Mouse (Mus musculus) brown adipose tissue, adult 24 weeks (tissue): ENCODE results near the gene Nrros. TPM values are rescaled to one million over a fixed set of nuclear protein-coding genes. Genes with fewer than 3 reads are reported as not detected.
A peak's percentile ranks its signal among the peaks of the same experiment; 100 is the strongest.
"Not testable (repeated sequence)": the region's sequence is repeated elsewhere in the genome, so short reads cannot be mapped to it uniquely, and the experiment has no call there.

ENCODE experiments used
- H3K27ac ChIP-seq: fragments of 200-500 bp; replicated peaks from 2 replicates; pipeline ENCODE4 v1.5.1; 2012; ENCODE audit warnings: low read depth, mild to moderate bottlenecking, low read length
- H3K4me1 ChIP-seq: fragments of 200-500 bp; 2 replicates; pipeline ENCODE4 v1.6.1; 2012; ENCODE audit warnings: low read length, mixed read lengths; ENCODE audit not compliant: control insufficient read depth, insufficient read depth, insufficient read length
- H3K4me3 ChIP-seq: fragments of 200-500 bp; 2 replicates; pipeline ENCODE4 v1.5.1; 2012; ENCODE audit warnings: low read depth, mild to moderate bottlenecking, low read length, moderate library complexity; ENCODE audit not compliant: insufficient read depth
- polyA plus RNA-seq: library from polyadenylated mRNA; stranded (reverse); fragments of >200 nt; gene quantifications from 2 replicates; pipeline ENCODE4 v1.2.4, GENCODE M21; 2012; ENCODE audit not compliant: missing spikeins, insufficient read depth, insufficient read length

Gene Nrros
- polyA plus RNA-seq, 1 experiment = 3.3 TPM

GRCm38 (mm10) chr16:32114406-32114805, 51.0 kb downstream of the Nrros start:
- H3K4me3 ChIP-seq = no peak overlapping the region
- peaks cover 3% of the 10 kb centered on the region; the same call in 1 of the 2 replicates for H3K4me1 ChIP-seq
- H3K27ac ChIP-seq = peak overlapping the region; percentile 79

DNA sequence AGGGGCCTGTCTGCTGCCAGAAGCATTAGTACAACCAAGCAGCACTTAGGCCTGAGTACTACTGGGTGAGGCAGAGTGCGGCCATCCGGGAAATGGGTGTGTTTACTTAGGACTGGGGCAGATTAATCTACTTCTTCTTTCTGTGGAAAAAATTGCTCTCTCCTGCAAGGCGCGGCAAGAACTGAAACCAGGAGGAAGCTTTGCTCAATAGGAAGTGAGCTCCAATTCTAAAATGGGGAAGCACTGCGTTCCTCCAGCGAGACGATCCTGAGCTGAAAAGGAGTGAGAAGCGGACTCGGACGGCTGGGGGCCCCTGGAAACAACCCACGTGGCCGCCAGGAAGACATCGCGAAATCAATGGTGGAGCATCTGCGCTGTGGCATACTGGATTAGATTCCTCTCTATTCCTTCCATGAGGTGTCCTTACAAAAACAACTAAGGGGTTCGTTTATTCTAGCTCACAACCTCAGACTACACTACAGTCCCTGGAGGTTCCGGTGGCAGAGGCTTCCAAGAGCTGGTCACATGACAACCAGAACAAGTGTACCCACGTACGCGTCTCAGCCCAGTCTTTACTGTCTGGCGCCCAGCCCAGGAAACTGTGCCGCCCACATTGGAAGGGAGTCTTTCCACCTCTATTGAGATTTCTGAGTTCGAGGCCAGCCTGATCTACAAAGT, 51.7 kb downstream of the Nrros start:
- Histone ChIP-seq H3K27ac (peak overlapping the region; percentile 79), H3K4me1 (peaks cover 3% of the 10 kb centered on the region; the same call in 1 of the 2 replicates)

GRCm38 (mm10) chr16:32110951-32111699, 54.3 kb downstream of the Nrros start:
- Histone ChIP-seq H3K27ac (no peak overlapping the region), H3K4me1 (peaks cover 3% of the 10 kb centered on the region; the same call in 1 of the 2 replicates), H3K4me3 (no peak overlapping the region)

More for the DNA sequence above, 51.7 kb downstream of the Nrros start:
- peak overlapping the region; percentile 42 for H3K4me3 ChIP-seq

GRCm38 (mm10) chr16:32108578-32108977, 56.8 kb downstream of the Nrros start:
- H3K27ac ChIP-seq = no peak overlapping the region
- no peaks in the 10 kb centered on the region for H3K4me1 ChIP-seq
- H3K4me3 ChIP-seq = no peak overlapping the region

- H3K4me3 ChIP-seq = no peak overlapping the region
- no peak overlapping the region for H3K27ac ChIP-seq
- H3K4me1 ChIP-seq = no peaks in the 10 kb centered on the region
These were observed 57.2 kb downstream of the Nrros start for GRCm38 (mm10) chr16:32108170-32108569.

- Histone ChIP-seq H3K4me1 (no peaks in the 10 kb centered on the region), H3K27ac (no peak overlapping the region), H3K4me3 (no peak overlapping the region)
These were observed 57.9 kb downstream of the Nrros start for GRCm38 (mm10) chr16:32107342-32108045.

- Histone ChIP-seq H3K27ac (no peak overlapping the region), H3K4me3 (no peak overlapping the region), H3K4me1 (no peaks in the 10 kb centered on the region)
These were observed 59.7 kb downstream of the Nrros start for GRCm38 (mm10) chr16:32105698-32106097.

DNA sequence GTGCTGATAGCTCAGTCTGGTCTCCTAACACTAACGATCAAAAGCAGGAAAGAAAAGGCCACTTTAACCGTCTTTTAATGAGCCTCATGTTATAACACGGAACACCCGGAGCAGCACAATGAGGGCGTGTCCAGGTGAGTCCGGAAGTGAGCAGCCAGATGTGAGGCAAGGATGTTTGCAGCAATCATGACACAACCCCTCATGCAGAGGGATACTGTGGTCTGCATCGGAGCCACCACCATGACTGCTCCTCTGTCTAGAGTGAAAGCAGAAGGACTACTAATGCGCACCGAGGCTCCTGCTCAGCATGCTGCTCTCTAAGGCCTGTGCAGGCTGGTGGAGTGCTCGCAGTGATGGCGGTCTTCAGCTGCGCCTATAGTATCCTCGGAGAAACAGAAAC, 63.1 kb downstream of the Nrros start:
- no peaks in the 10 kb centered on the region for H3K4me1 ChIP-seq
- H3K27ac ChIP-seq = no peak overlapping the region
- H3K4me3 ChIP-seq = no peak overlapping the region

DNA sequence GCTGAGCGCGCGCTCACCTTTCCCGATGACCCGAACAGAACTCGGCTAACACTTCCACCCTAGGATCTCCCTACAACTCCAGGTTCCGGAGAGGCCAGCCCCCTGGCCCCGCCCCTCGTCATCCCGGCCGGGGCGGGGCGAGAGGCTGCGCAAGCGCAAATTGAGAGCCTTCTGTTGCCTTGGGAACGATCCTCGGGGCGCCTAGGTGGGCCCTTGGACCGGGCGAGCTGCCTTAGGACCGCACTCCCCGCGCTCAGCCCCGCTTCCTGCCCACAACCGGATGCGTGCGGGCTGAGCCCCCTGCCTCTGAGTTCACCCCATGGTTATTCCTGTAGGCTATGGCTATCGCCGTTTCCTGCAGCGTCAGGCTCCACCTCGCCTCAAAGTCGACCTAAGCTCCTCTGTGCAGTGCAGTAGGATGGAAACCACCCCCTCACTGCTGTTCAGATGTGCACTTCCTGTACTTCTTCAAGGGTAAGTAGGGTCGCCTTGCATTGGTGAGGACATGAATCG, 65.7 kb downstream of the Nrros start, which contains the start of the genes Pigx and Cep19:
TSS of gene Pigx (minus strand) at position 103 of the 513 bp plus-strand sequence.
TSS of gene Cep19 (plus strand) at position 163 of the 513 bp plus-strand sequence.
- Histone ChIP-seq H3K4me1 (no peaks in the 10 kb centered on the region), H3K4me3 (peak within 1 kb of the TSS; percentile 89), H3K27ac (peak within 1 kb of the TSS; percentile 31; the same call in 1 of the 2 replicates)

DNA sequence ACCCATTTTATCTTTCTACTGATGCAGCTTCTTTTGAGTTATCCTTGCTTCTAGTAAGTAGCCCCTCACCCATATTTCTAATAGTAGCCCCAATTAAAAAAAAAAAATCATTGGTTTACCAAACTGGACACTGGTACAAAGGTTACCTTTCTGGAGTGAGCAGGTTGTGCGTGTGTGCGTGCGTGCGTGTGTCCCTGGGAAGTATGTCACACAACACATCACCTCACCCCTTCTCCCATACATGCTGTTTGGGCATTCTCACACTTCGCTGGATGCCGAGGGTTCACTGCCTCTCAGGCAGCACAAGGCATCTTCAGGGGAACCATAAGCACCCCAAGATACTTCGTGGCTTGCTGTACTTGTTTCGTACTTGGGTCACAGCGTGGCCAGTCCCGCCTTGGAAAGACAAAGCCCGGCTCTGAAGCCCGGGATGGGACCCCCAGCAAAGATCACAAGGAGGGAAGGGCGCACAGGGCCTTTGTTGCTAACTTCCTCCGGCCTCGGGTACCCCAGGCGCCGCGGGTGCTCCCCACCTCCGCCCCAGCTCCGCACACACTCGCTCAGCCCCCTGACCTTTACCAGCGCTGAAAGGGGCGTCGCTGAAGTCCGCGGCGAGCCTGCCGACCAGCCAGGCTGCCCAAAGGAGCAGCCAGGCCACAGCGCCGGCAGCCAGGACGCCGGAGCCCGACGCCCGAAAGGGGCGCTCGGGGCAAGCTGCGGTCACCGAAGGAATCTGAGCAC, 66.3 kb downstream of the Nrros start:
- Histone ChIP-seq H3K4me3 (peak overlapping the region; percentile 89), H3K4me1 (no peaks in the 10 kb centered on the region), H3K27ac (peak overlapping the region; percentile 31; the same call in 1 of the 2 replicates)

DNA sequence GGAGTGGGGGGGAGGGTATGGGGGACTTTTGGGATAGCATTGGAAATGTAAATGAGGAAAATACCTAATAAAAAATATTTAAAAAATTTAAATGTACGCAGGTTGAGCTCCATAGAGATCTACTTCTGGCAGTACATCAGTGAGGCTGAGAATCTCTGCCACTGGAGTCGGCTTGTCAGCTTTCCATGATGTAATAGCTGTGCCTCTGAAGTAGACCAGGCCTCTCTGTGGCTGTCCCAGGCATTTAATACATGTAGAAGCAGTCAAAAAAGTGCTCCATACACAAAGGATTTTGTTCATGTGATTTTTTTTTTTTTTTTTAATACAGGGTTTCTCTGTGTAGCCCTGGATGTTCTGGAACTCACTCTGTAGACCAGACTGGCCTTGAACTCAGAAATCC, 67.6 kb downstream of the Nrros start:
- not testable (repeated sequence) for H3K27ac ChIP-seq, H3K4me3 ChIP-seq, H3K4me1 ChIP-seq

Other genes starting within 250 kb of the Nrros start
- 1.1 TPM in 1 of 2 replicates, not detected in the other for gene Pigz, start 231.7 kb downstream of the Nrros start, polyA plus RNA-seq
- gene 0610012G03Rik, start 217.1 kb downstream of the Nrros start, polyA plus RNA-seq = 106 and 114 TPM in 2 replicates
- 67.8 and 91.6 TPM in 2 replicates for gene Ncbp2, start 217.1 kb downstream of the Nrros start, polyA plus RNA-seq
- 8.1 and 10.8 TPM in 2 replicates for gene Senp5, start 162.3 kb downstream of the Nrros start, polyA plus RNA-seq
- gene Pak2, start 86.3 kb downstream of the Nrros start, polyA plus RNA-seq = 23.1 and 24.3 TPM in 2 replicates
- gene Pigx, start 65.9 kb downstream of the Nrros start, polyA plus RNA-seq = 25.2 and 38.3 TPM in 2 replicates
- gene Cep19, start 65.8 kb downstream of the Nrros start, polyA plus RNA-seq = 13.5 and 14.1 TPM in 2 replicates
- not detected in 2 replicates for gene Bex6, start 14.2 kb upstream of the Nrros start, polyA plus RNA-seq
- gene Fbxo45, start 81.6 kb upstream of the Nrros start, polyA plus RNA-seq = 6.5 and 7.8 TPM in 2 replicates
- 13.5 and 14.7 TPM in 2 replicates for gene Wdr53, start 81.6 kb upstream of the Nrros start, polyA plus RNA-seq
- gene Smco1, start 105.9 kb upstream of the Nrros start, polyA plus RNA-seq = 2.2 TPM in 1 of 2 replicates, not detected in the other
- 7.3 and 8.4 TPM in 2 replicates for gene Rnf168, start 111.9 kb upstream of the Nrros start, polyA plus RNA-seq
- 7.3 and 10.7 TPM in 2 replicates for gene Ubxn7, start 166.7 kb upstream of the Nrros start, polyA plus RNA-seq
- not detected in 2 replicates for gene Tm4sf19, start 234.9 kb upstream of the Nrros start, polyA plus RNA-seq